Mouse (Mus musculus): Measurements from ENCODE around the gene Spata3. TPM values are rescaled to one million over a fixed set of nuclear protein-coding genes. Genes with fewer than 3 reads are reported as not detected.

Gene Spata3
- polyA plus RNA-seq, 1 experiment, result not detected

- H3K27ac ChIP-seq (ENCODE audit: insufficient read depth, low read length), result no peak overlapping the region
- no peak overlapping the region for H3K9ac ChIP-seq (ENCODE audit: low read depth, poor library complexity, severe bottlenecking)
- no peaks in the 10 kb centered on the region for H3K27me3 ChIP-seq (ENCODE audit: control insufficient read depth, insufficient read depth, low read length, poor library complexity, severe bottlenecking)
- no peaks in the 10 kb centered on the region for H3K9me3 ChIP-seq (replicated peaks; ENCODE audit: control insufficient read depth, insufficient read depth, low read length, poor library complexity, severe bottlenecking)
- H3K36me3 ChIP-seq (ENCODE audit: control insufficient read depth, insufficient read depth, low read length, poor library complexity, severe bottlenecking), result no peaks in the 10 kb centered on the region
- H3K4me3 ChIP-seq (ENCODE audit: low read depth, low read length), result no peak overlapping the region
- no peaks in the 10 kb centered on the region for H3K4me1 ChIP-seq (ENCODE audit: control insufficient read depth, insufficient read depth, low read length)
- TF ChIP-seq CTCF (IDR thresholded peaks at IDR 0.05; ENCODE audit: low read depth, low read length) (no peak), EP300 (IDR thresholded peaks at IDR 0.05; ENCODE audit: insufficient read depth, low read depth, low read length) (no peak)
These were observed 23.1 kb upstream of the Spata3 start for GRCm38 (mm10) chr1:85993541-85993940.

GRCm38 (mm10) chr1:85997221-85997620 is 19.4 kb upstream of the Spata3 start:
- Histone ChIP-seq H3K9me3 (replicated peaks; ENCODE audit: control insufficient read depth, insufficient read depth, low read length, poor library complexity, severe bottlenecking) (no peaks in the 10 kb centered on the region), H3K27ac (ENCODE audit: insufficient read depth, low read length) (no peak overlapping the region)

GRCm38 (mm10) chr1:85998012-85998411 is 18.6 kb upstream of the Spata3 start:
- no peaks in the 10 kb centered on the region for H3K36me3 ChIP-seq (ENCODE audit: control insufficient read depth, insufficient read depth, low read length, poor library complexity, severe bottlenecking)
- H3K9ac ChIP-seq (ENCODE audit: low read depth, poor library complexity, severe bottlenecking), result no peak overlapping the region
- TF ChIP-seq EP300 (IDR thresholded peaks at IDR 0.05; ENCODE audit: insufficient read depth, low read depth, low read length) (no peak), CTCF (IDR thresholded peaks at IDR 0.05; ENCODE audit: low read depth, low read length) (no peak)
- no peak overlapping the region for H3K27ac ChIP-seq (ENCODE audit: insufficient read depth, low read length)
- no peaks in the 10 kb centered on the region for H3K9me3 ChIP-seq (replicated peaks; ENCODE audit: control insufficient read depth, insufficient read depth, low read length, poor library complexity, severe bottlenecking)
- no peak overlapping the region for H3K4me3 ChIP-seq (ENCODE audit: low read depth, low read length)
- no peaks in the 10 kb centered on the region for H3K4me1 ChIP-seq (ENCODE audit: control insufficient read depth, insufficient read depth, low read length)
- H3K27me3 ChIP-seq (ENCODE audit: control insufficient read depth, insufficient read depth, low read length, poor library complexity, severe bottlenecking), result no peaks in the 10 kb centered on the region

More at GRCm38 (mm10) chr1:85997221-85997620, 19.4 kb upstream of the Spata3 start:
- Histone ChIP-seq H3K4me1 (ENCODE audit: control insufficient read depth, insufficient read depth, low read length) (no peaks in the 10 kb centered on the region), H3K4me3 (ENCODE audit: low read depth, low read length) (no peak overlapping the region), H3K36me3 (ENCODE audit: control insufficient read depth, insufficient read depth, low read length, poor library complexity, severe bottlenecking) (no peaks in the 10 kb centered on the region), H3K27me3 (ENCODE audit: control insufficient read depth, insufficient read depth, low read length, poor library complexity, severe bottlenecking) (no peaks in the 10 kb centered on the region), H3K9ac (ENCODE audit: low read depth, poor library complexity, severe bottlenecking) (no peak overlapping the region)
- no peak for TF ChIP-seq POLR2A (IDR thresholded peaks at IDR 0.05; ENCODE audit: insufficient read depth, low read length)
- TF ChIP-seq CTCF (IDR thresholded peaks at IDR 0.05; ENCODE audit: low read depth, low read length), result no peak
- no peak for TF ChIP-seq EP300 (IDR thresholded peaks at IDR 0.05; ENCODE audit: insufficient read depth, low read depth, low read length)

- Histone ChIP-seq H3K4me3 (ENCODE audit: low read depth, low read length) (no peak overlapping the region), H3K9me3 (replicated peaks; ENCODE audit: control insufficient read depth, insufficient read depth, low read length, poor library complexity, severe bottlenecking) (no peaks in the 10 kb centered on the region), H3K27ac (ENCODE audit: insufficient read depth, low read length) (no peak overlapping the region), H3K4me1 (ENCODE audit: control insufficient read depth, insufficient read depth, low read length) (no peaks in the 10 kb centered on the region), H3K9ac (ENCODE audit: low read depth, poor library complexity, severe bottlenecking) (no peak overlapping the region), H3K36me3 (ENCODE audit: control insufficient read depth, insufficient read depth, low read length, poor library complexity, severe bottlenecking) (no peaks in the 10 kb centered on the region), H3K27me3 (ENCODE audit: control insufficient read depth, insufficient read depth, low read length, poor library complexity, severe bottlenecking) (no peaks in the 10 kb centered on the region)
- TF ChIP-seq EP300 (IDR thresholded peaks at IDR 0.05; ENCODE audit: insufficient read depth, low read depth, low read length) (no peak), CTCF (IDR thresholded peaks at IDR 0.05; ENCODE audit: low read depth, low read length) (no peak), POLR2A (IDR thresholded peaks at IDR 0.05; ENCODE audit: insufficient read depth, low read length) (no peak)
These were observed 16.6 kb upstream of the Spata3 start for GRCm38 (mm10) chr1:85999853-86000570.

GRCm38 (mm10) chr1:86005540-86005939 is 11.1 kb upstream of the Spata3 start:
- H3K9me3 ChIP-seq (replicated peaks; ENCODE audit: control insufficient read depth, insufficient read depth, low read length, poor library complexity, severe bottlenecking), result no peaks in the 10 kb centered on the region
- H3K27ac ChIP-seq (ENCODE audit: insufficient read depth, low read length), result no peak overlapping the region
- no peaks in the 10 kb centered on the region for H3K27me3 ChIP-seq (ENCODE audit: control insufficient read depth, insufficient read depth, low read length, poor library complexity, severe bottlenecking)
- no peak overlapping the region for H3K9ac ChIP-seq (ENCODE audit: low read depth, poor library complexity, severe bottlenecking)
- H3K4me1 ChIP-seq (ENCODE audit: control insufficient read depth, insufficient read depth, low read length), result no peaks in the 10 kb centered on the region
- H3K4me3 ChIP-seq (ENCODE audit: low read depth, low read length), result no peak overlapping the region
- no peaks in the 10 kb centered on the region for H3K36me3 ChIP-seq (ENCODE audit: control insufficient read depth, insufficient read depth, low read length, poor library complexity, severe bottlenecking)
- TF ChIP-seq EP300 (IDR thresholded peaks at IDR 0.05; ENCODE audit: insufficient read depth, low read depth, low read length), result no peak
- no peak for TF ChIP-seq POLR2A (IDR thresholded peaks at IDR 0.05; ENCODE audit: insufficient read depth, low read length)
- TF ChIP-seq CTCF (IDR thresholded peaks at IDR 0.05; ENCODE audit: low read depth, low read length), result no peak

- H3K4me3 ChIP-seq (ENCODE audit: low read depth, low read length), result no peak overlapping the region
- H3K27ac ChIP-seq (ENCODE audit: insufficient read depth, low read length), result no peak overlapping the region
- H3K27me3 ChIP-seq (ENCODE audit: control insufficient read depth, insufficient read depth, low read length, poor library complexity, severe bottlenecking), result no peaks in the 10 kb centered on the region
- no peaks in the 10 kb centered on the region for H3K36me3 ChIP-seq (ENCODE audit: control insufficient read depth, insufficient read depth, low read length, poor library complexity, severe bottlenecking)
- H3K9ac ChIP-seq (ENCODE audit: low read depth, poor library complexity, severe bottlenecking), result no peak overlapping the region
- H3K9me3 ChIP-seq (replicated peaks; ENCODE audit: control insufficient read depth, insufficient read depth, low read length, poor library complexity, severe bottlenecking), result peaks cover under 1% of the 10 kb centered on the region
- no peaks in the 10 kb centered on the region for H3K4me1 ChIP-seq (ENCODE audit: control insufficient read depth, insufficient read depth, low read length)
- TF ChIP-seq POLR2A (IDR thresholded peaks at IDR 0.05; ENCODE audit: insufficient read depth, low read length) (no peak), CTCF (IDR thresholded peaks at IDR 0.05; ENCODE audit: low read depth, low read length) (no peak)
These were observed 10.6 kb upstream of the Spata3 start for GRCm38 (mm10) chr1:86006040-86006439.

Measured in ES-Bruce4 (cell line).